Mouse (Mus musculus): ENCODE measurements at regions not wholly inside any gene's neighbourhood (a gene's known extent, or its start where the extent isn't known, plus 50 kb on each side); places are given as distances from the start of the nearest gene placed in this dataset.
A peak's percentile ranks its signal among the peaks of the same experiment; 100 is the strongest.

- Histone ChIP-seq H3K4me3 (ENCODE audit: low read depth, low read length) (no peak overlapping the region), H3K27me3 (ENCODE audit: control insufficient read depth, insufficient read depth, low read depth, low read length) (no peaks in the 10 kb centered on the region), H3K27ac (ENCODE audit: low read length) (peak overlapping the region; percentile 57), H3K4me1 (ENCODE audit: control insufficient read depth, insufficient read depth, low read length) (peaks cover 5% of the 10 kb centered on the region), H3K36me3 (ENCODE audit: control insufficient read depth, insufficient read depth, low read length) (no peaks in the 10 kb centered on the region), H3K9ac (ENCODE audit: low read depth, low read length) (no peak overlapping the region), H3K4me2 (ENCODE audit: low read length) (no peak overlapping the region; the same call in 1 of the 2 replicates), H3K9me3 (replicated peaks; ENCODE audit: control insufficient read depth, low read length, poor library complexity, severe bottlenecking) (no peaks in the 10 kb centered on the region)
- 55% methylated on average over 14 of the region's 14 CpGs for WGBS
- peak; percentile 56; the same call in 1 of the 2 replicates for ATAC-seq
Measured at GRCm38 (mm10) chr10:126709219-126709917, 191.8 kb downstream of the Atp23 start.

- Histone ChIP-seq H3K4me1 (ENCODE audit: control insufficient read depth, insufficient read depth, low read length) (peaks cover 5% of the 10 kb centered on the region), H3K9ac (ENCODE audit: low read depth, low read length) (no peak overlapping the region), H3K27me3 (ENCODE audit: control insufficient read depth, insufficient read depth, low read depth, low read length) (no peaks in the 10 kb centered on the region), H3K9me3 (replicated peaks; ENCODE audit: control insufficient read depth, low read length, poor library complexity, severe bottlenecking) (no peaks in the 10 kb centered on the region), H3K4me2 (ENCODE audit: low read length) (no peak overlapping the region; the same call in 1 of the 2 replicates), H3K4me3 (ENCODE audit: low read depth, low read length) (no peak overlapping the region), H3K27ac (ENCODE audit: low read length) (peak overlapping the region; percentile 57), H3K36me3 (ENCODE audit: control insufficient read depth, insufficient read depth, low read length) (no peaks in the 10 kb centered on the region)
- 34% methylated on average over 4 of the region's 4 CpGs for WGBS
- ATAC-seq: no peak
Measured at GRCm38 (mm10) chr10:126708730-126709129, 192.4 kb downstream of the Atp23 start.

- Histone ChIP-seq H3K36me3 (ENCODE audit: control insufficient read depth, insufficient read depth, low read length) (no peaks in the 10 kb centered on the region), H3K27ac (ENCODE audit: low read length) (no peak overlapping the region), H3K4me2 (ENCODE audit: low read length) (no peak overlapping the region), H3K4me1 (ENCODE audit: control insufficient read depth, insufficient read depth, low read length) (peaks cover 5% of the 10 kb centered on the region), H3K9me3 (replicated peaks; ENCODE audit: control insufficient read depth, low read length, poor library complexity, severe bottlenecking) (no peaks in the 10 kb centered on the region), H3K4me3 (ENCODE audit: low read depth, low read length) (no peak overlapping the region), H3K9ac (ENCODE audit: low read depth, low read length) (no peak overlapping the region), H3K27me3 (ENCODE audit: control insufficient read depth, insufficient read depth, low read depth, low read length) (no peaks in the 10 kb centered on the region)
- 63% methylated on average over 4 of the region's 4 CpGs for WGBS
- ATAC-seq: no peak
Measured at GRCm38 (mm10) chr10:126708215-126708614, 192.9 kb downstream of the Atp23 start.

DNA sequence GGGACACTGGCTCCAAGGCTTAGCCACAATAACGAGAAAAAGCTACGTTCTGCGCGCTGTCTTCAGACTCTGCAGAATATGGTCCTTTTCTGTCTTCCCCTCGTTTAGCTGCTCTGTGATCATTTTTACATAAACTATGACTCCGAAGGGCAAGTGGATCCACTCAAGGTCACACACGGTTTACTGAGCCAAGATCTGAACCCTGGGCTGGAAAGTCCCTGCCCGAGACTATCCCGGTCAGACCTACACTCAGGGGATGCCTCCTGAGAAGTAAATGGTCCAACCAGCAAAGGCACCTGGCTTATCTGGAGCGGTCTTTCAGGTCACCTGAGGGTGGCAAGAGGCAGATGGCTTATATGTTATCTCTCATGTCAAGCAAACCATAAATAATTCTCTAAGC lies 204.1 kb downstream of the Atp23 start:
- 86% methylated on average over 10 of the region's 10 CpGs for WGBS
- no peak overlapping the region for H3K9ac ChIP-seq (ENCODE audit: low read depth, low read length)
- H3K9me3 ChIP-seq (replicated peaks; ENCODE audit: control insufficient read depth, low read length, poor library complexity, severe bottlenecking): no peaks in the 10 kb centered on the region
- no peaks in the 10 kb centered on the region for H3K36me3 ChIP-seq (ENCODE audit: control insufficient read depth, insufficient read depth, low read length)
- H3K4me2 ChIP-seq (ENCODE audit: low read length): no peak overlapping the region
- ATAC-seq: no peak
- no peak overlapping the region for H3K4me3 ChIP-seq (ENCODE audit: low read depth, low read length)
- no peaks in the 10 kb centered on the region for H3K27me3 ChIP-seq (ENCODE audit: control insufficient read depth, insufficient read depth, low read depth, low read length)
- no peak overlapping the region for H3K27ac ChIP-seq (ENCODE audit: low read length)
- H3K4me1 ChIP-seq (ENCODE audit: control insufficient read depth, insufficient read depth, low read length): 0 out of 2 replicates have a peak, but pooled peaks cover 3% of the 10 kb centered on the region

GRCm38 (mm10) chr10:126690914-126691673 lies 210.1 kb downstream of the Atp23 start:
- ATAC-seq: no peak
- no peak overlapping the region for H3K27ac ChIP-seq (ENCODE audit: low read length)
- H3K27me3 ChIP-seq (ENCODE audit: control insufficient read depth, insufficient read depth, low read depth, low read length): no peaks in the 10 kb centered on the region
- no peak overlapping the region for H3K4me2 ChIP-seq (ENCODE audit: low read length)
- H3K9me3 ChIP-seq (replicated peaks; ENCODE audit: control insufficient read depth, low read length, poor library complexity, severe bottlenecking): no peaks in the 10 kb centered on the region
- no peaks in the 10 kb centered on the region for H3K36me3 ChIP-seq (ENCODE audit: control insufficient read depth, insufficient read depth, low read length)
- no peaks in the 10 kb centered on the region for H3K4me1 ChIP-seq (ENCODE audit: control insufficient read depth, insufficient read depth, low read length)
- WGBS: 47% methylated on average over 25 of the region's 25 CpGs
- no peak overlapping the region for H3K4me3 ChIP-seq (ENCODE audit: low read depth, low read length)
- no peak overlapping the region for H3K9ac ChIP-seq (ENCODE audit: low read depth, low read length)

- H3K4me1 ChIP-seq (ENCODE audit: control insufficient read depth, insufficient read depth, low read length): peaks cover 6% of the 10 kb centered on the region; the same call in 1 of the 2 replicates
- no peaks in the 10 kb centered on the region for H3K27me3 ChIP-seq (ENCODE audit: control insufficient read depth, insufficient read depth, low read depth, low read length)
- H3K36me3 ChIP-seq (ENCODE audit: control insufficient read depth, insufficient read depth, low read length): no peaks in the 10 kb centered on the region
- no peaks in the 10 kb centered on the region; the same call in 1 of the 2 replicates for H3K9me3 ChIP-seq (replicated peaks; ENCODE audit: control insufficient read depth, low read length, poor library complexity, severe bottlenecking)
- no peak overlapping the region for H3K4me3 ChIP-seq (ENCODE audit: low read depth, low read length)
- no peak overlapping the region for H3K27ac ChIP-seq (ENCODE audit: low read length)
- no peak overlapping the region for H3K9ac ChIP-seq (ENCODE audit: low read depth, low read length)
- WGBS: 8% methylated on average over 12 of the region's 12 CpGs
- peak overlapping the region; percentile 9 for H3K4me2 ChIP-seq (ENCODE audit: low read length)
- ATAC-seq: no peak
Measured at GRCm38 (mm10) chr10:126680275-126681184, 220.6 kb downstream of the Atp23 start.

GRCm38 (mm10) chr10:126679224-126680120 lies 221.7 kb downstream of the Atp23 start:
- Histone ChIP-seq H3K27ac (ENCODE audit: low read length) (no peak overlapping the region), H3K4me3 (ENCODE audit: low read depth, low read length) (peak overlapping the region; percentile 17), H3K9me3 (replicated peaks; ENCODE audit: control insufficient read depth, low read length, poor library complexity, severe bottlenecking) (no peaks in the 10 kb centered on the region; the same call in 1 of the 2 replicates), H3K4me1 (ENCODE audit: control insufficient read depth, insufficient read depth, low read length) (peaks cover 6% of the 10 kb centered on the region; the same call in 1 of the 2 replicates), H3K36me3 (ENCODE audit: control insufficient read depth, insufficient read depth, low read length) (no peaks in the 10 kb centered on the region), H3K4me2 (ENCODE audit: low read length) (peak overlapping the region; percentile 52), H3K27me3 (ENCODE audit: control insufficient read depth, insufficient read depth, low read depth, low read length) (no peaks in the 10 kb centered on the region), H3K9ac (ENCODE audit: low read depth, low read length) (peak overlapping the region; percentile 49)
- WGBS: 19% methylated on average over 25 of the region's 25 CpGs
- ATAC-seq: peak; percentile 32; the same call in 1 of the 2 replicates

DNA sequence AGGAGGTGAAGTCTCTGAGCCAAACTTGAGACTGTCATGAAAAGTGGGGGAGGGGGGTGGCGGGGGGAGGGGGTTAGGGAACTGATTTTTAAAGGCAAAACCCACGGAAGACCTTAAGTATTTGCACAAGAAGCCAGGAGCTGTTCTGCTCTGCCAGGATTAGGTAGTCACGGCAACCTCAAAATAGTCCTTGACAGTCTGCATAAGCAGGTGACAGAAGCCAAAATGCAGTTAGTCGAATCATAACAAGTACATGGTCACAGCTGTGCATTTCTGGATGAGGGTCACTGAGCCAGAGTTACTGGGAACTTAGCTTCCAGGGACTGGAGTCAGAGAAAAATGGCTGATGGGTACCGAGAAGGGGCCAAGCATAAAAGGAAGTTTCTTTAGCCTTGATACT lies 227.7 kb downstream of the Atp23 start:
- no peaks in the 10 kb centered on the region for H3K36me3 ChIP-seq (ENCODE audit: control insufficient read depth, insufficient read depth, low read length)
- no peak overlapping the region for H3K4me3 ChIP-seq (ENCODE audit: low read depth, low read length)
- no peak for ATAC-seq
- no peak overlapping the region for H3K4me2 ChIP-seq (ENCODE audit: low read length)
- no peak overlapping the region for H3K27ac ChIP-seq (ENCODE audit: low read length)
- no peak overlapping the region for H3K9ac ChIP-seq (ENCODE audit: low read depth, low read length)
- 38% methylated on average over 5 of the region's 5 CpGs for WGBS
- no peaks in the 10 kb centered on the region for H3K27me3 ChIP-seq (ENCODE audit: control insufficient read depth, insufficient read depth, low read depth, low read length)
- H3K9me3 ChIP-seq (replicated peaks; ENCODE audit: control insufficient read depth, low read length, poor library complexity, severe bottlenecking): no peaks in the 10 kb centered on the region; the same call in 1 of the 2 replicates
- 0 out of 2 replicates have a peak, but pooled peaks cover 3% of the 10 kb centered on the region for H3K4me1 ChIP-seq (ENCODE audit: control insufficient read depth, insufficient read depth, low read length)
